Mouse (Mus musculus) liver, embryonic 15.5 days (tissue): ENCODE measurements around the gene Prkacb. TPM values are rescaled to one million over a fixed set of nuclear protein-coding genes. Genes with fewer than 3 reads are reported as not detected.

Experiments
- ATAC-seq: fragments of 200-750 bp; cut with Nextera tagmentation; 2 replicates; pipeline ENCODE4 v1.8.0; 2017; ENCODE audit warnings: moderate number of reproducible peaks, mild to moderate bottlenecking, moderate library complexity; ENCODE audit not compliant: insufficient read depth
- H3K27ac ChIP-seq: fragments of 300-500 bp; sonication (generic); replicated peaks from 2 replicates; pipeline ENCODE4 v1.5.1; 2015; ENCODE audit warnings: mild to moderate bottlenecking, inconsistent platforms
- H3K27me3 ChIP-seq: fragments of 300-500 bp; sonication (generic); 2 replicates; pipeline ENCODE4 v1.6.1; 2015; ENCODE audit warnings: mild to moderate bottlenecking, inconsistent platforms
- H3K36me3 ChIP-seq: fragments of 300-500 bp; sonication (generic); replicated peaks from 2 replicates; pipeline ENCODE4 v1.6.1; 2015; ENCODE audit warnings: moderate library complexity, mild to moderate bottlenecking, inconsistent platforms
- H3K4me1 ChIP-seq: fragments of 300-500 bp; sonication (generic); replicated peaks from 2 replicates; pipeline ENCODE4 v1.6.1; 2015; ENCODE audit warnings: inconsistent platforms
- H3K4me2 ChIP-seq: fragments of 300-500 bp; sonication (generic); 2 replicates; pipeline ENCODE4 v1.6.1; 2015; ENCODE audit warnings: moderate library complexity, mild to moderate bottlenecking, inconsistent platforms
- H3K4me3 ChIP-seq: fragments of 300-500 bp; sonication (generic); replicated peaks from 2 replicates; pipeline ENCODE4 v1.5.1; 2015; ENCODE audit warnings: mild to moderate bottlenecking, inconsistent platforms
- H3K9ac ChIP-seq: fragments of 300-500 bp; sonication (generic); 2 replicates; pipeline ENCODE4 v1.6.1; 2015; ENCODE audit warnings: moderate library complexity, mild to moderate bottlenecking, inconsistent platforms
- H3K9me3 ChIP-seq: fragments of 300-500 bp; sonication (generic); replicated peaks from 2 replicates; pipeline ENCODE4 v1.6.1; 2016; ENCODE audit warnings: inconsistent platforms
- WGBS: fragments of 180-500 bp; shearing (Covaris S2); methylation state at CpG from one replicate; pipeline ENCODE4 v1.1.7; 2015; ENCODE audit warnings: mixed read lengths; ENCODE audit not compliant: insufficient replicate concordance; 5-methylcytosine and 5-hydroxymethylcytosine counted together
- polyA plus RNA-seq: library from polyadenylated mRNA; unstranded; fragments of >200 nt; fragmentation: Nextera tagmentation; extraction: Ambion mirVana; gene quantifications from 2 replicates; pipeline ENCODE4 v1.2.1, GENCODE M21; 2015

Prkacb gene
- polyA plus RNA-seq, 1 experiment from 2014 or later = 13.0 TPM

GRCm38 (mm10) chr3:146813624-146814023, 834 bp upstream of the Prkacb start:
- Histone ChIP-seq H3K4me3 (peak overlapping the region; percentile 83), H3K4me2 (peak overlapping the region; percentile 90), H3K36me3 (no peaks in the 10 kb centered on the region), H3K9ac (no peak overlapping the region), H3K27me3 (peaks cover 4% of the 10 kb centered on the region; the same call in 1 of the 2 replicates), H3K4me1 (peaks cover 17% of the 10 kb centered on the region), H3K9me3 (no peaks in the 10 kb centered on the region), H3K27ac (no peak overlapping the region)
- ATAC-seq = no peak
- 49% methylated on average over 7 of the region's 7 CpGs for WGBS

DNA sequence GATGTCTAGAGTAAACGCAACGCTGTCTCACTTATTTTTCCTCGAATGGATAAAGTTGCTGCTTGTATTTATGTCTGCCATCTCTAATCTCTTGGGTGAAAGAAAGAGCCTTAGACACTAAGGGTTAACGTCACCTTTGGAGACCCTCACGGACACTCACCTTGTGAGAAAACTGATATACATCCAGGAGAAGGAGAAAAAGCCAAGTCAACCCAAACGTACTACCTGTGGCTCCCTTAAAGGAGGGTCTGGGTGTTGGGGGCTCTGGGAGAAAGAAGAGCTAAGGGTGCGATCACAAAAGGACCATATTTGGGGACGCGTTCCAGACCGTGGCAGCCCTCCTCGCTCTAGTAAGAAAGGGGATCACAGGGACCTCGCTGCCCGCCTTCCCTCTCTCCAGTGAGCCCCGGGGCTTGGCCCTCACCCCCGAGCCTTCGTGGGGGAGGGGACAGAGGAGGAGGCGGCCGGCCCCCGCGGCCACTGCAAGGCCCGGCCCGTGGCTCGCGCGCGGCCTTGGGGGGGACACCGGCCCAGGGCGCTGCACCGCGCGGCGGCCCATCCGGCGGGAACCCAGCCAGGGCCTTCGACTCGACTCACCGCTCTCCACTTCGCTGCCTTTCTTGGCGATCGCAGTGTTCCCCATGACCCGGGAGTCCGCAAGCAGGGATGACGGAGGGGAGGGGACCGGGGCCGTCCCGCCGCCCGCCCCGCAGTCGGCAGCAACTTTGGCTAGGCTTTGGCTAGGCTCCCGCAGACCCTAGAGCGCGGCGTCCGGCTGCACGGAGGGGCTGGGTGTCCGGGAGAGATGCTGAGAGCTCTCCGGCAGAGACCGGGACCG, 530 bp downstream of the Prkacb start:
- Histone ChIP-seq H3K4me1 (peaks cover 17% of the 10 kb centered on the region), H3K36me3 (no peaks in the 10 kb centered on the region), H3K9ac (peak overlapping the region; percentile 74), H3K9me3 (no peaks in the 10 kb centered on the region), H3K27me3 (peaks cover 4% of the 10 kb centered on the region; the same call in 1 of the 2 replicates), H3K4me2 (peak overlapping the region; percentile 90), H3K4me3 (peak overlapping the region; percentile 83), H3K27ac (peak overlapping the region; percentile 65; the same call in 1 of the 2 replicates)
- 1% methylated on average over 60 of the region's 60 CpGs for WGBS
- peak; percentile 65 for ATAC-seq

DNA sequence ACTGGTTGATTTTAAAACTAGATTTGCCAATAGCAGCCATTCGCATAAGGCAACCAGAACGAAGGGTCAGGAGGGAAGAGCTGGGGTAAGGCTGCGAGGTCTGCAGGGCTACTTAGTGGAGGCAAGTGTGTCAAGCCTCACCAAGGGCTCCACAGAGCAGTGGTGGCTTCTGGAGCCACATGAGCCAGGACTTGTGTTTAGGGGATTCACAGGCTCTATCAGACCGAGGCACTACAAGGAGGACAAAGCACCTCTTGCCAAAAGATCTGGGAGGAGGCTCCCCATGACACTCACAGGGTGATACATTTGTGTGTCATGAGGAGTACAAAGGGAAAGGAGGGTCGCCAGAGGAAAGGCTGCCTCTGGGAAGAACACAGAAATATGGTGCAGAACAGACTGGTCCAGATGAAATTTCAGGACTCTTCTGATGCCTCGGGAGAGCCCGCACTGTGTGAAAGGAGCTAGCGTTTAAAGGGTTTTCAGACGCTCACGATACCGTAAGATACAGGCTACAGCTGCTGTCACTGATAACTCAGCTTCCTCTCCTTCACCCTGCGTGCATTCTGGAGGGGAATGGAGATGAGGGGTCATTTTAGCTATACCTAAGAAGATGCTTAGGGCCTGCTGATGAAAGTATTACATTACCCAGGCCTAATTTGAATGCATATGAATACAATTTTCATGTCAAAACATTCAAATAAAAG, 19.1 kb downstream of the Prkacb start:
- peak; percentile 85 for ATAC-seq
- 42% methylated on average over 12 of the region's 12 CpGs for WGBS
- Histone ChIP-seq H3K9ac (peak overlapping the region; percentile 35; the same call in 1 of the 2 replicates), H3K4me3 (no peak overlapping the region), H3K4me2 (peak overlapping the region; percentile 47), H3K27ac (no peak overlapping the region), H3K9me3 (no peaks in the 10 kb centered on the region), H3K4me1 (peaks cover 11% of the 10 kb centered on the region), H3K27me3 (no peaks in the 10 kb centered on the region), H3K36me3 (no peaks in the 10 kb centered on the region)

DNA sequence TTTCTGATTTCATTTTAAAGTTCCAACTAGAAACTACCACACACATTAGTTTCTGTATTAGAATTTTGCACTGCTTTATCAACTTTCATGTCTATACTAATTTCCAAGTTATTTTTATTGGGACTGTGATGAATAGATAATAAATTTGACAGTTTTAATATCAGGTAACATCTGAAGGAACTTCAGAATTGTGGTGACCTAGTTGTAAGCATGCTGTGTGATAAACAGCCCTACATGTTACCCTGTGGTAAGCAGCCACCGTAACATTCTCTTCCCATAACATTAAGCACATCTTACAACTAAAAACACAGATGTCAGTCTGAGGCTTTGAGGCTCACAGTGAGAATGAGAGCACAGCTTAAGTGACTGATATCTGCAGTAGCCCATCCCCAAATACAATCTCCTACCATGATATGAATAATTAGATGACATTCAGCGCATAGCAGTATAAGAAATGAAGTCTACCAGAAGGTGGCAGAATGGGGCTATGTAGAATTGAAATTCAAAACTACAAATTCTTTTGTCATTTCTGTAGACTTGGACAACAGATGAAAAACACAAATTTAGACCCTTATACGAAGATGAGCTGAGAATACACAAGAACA, 20.5 kb downstream of the Prkacb start:
- Histone ChIP-seq H3K4me1 (peaks cover 15% of the 10 kb centered on the region), H3K9ac (no peak overlapping the region), H3K27ac (no peak overlapping the region), H3K36me3 (no peaks in the 10 kb centered on the region), H3K4me3 (no peak overlapping the region), H3K27me3 (no peaks in the 10 kb centered on the region), H3K9me3 (no peaks in the 10 kb centered on the region), H3K4me2 (no peak overlapping the region)
- ATAC-seq = no peak
- WGBS = 48% methylated on average over 3 of the region's 3 CpGs

DNA sequence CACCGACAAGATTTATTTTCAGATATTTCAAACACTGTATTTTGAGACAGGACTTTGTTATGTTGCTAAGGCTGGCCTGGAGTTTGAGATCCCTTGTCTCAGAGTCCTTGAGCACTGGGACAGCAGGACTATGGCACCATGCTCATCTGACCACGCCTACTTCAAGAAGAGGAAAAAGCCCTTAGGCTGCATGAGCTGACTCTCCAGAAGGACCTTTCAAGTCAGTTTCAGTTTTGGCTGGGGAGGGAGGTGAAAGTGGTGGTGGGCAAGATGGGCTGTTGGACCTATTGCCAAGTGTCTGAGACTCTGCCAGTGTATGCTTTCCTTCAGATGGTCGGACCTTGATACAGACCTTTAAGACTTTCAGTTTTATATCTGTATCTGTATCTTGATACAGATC, 28.6 kb downstream of the Prkacb start:
- ATAC-seq = no peak
- Histone ChIP-seq H3K4me1 (peaks cover 27% of the 10 kb centered on the region), H3K36me3 (no peaks in the 10 kb centered on the region), H3K9me3 (no peaks in the 10 kb centered on the region), H3K9ac (no peak overlapping the region), H3K27me3 (no peaks in the 10 kb centered on the region), H3K4me2 (no peak overlapping the region), H3K27ac (no peak overlapping the region), H3K4me3 (no peak overlapping the region)
- WGBS = 54% methylated on average over 3 of the region's 3 CpGs

DNA sequence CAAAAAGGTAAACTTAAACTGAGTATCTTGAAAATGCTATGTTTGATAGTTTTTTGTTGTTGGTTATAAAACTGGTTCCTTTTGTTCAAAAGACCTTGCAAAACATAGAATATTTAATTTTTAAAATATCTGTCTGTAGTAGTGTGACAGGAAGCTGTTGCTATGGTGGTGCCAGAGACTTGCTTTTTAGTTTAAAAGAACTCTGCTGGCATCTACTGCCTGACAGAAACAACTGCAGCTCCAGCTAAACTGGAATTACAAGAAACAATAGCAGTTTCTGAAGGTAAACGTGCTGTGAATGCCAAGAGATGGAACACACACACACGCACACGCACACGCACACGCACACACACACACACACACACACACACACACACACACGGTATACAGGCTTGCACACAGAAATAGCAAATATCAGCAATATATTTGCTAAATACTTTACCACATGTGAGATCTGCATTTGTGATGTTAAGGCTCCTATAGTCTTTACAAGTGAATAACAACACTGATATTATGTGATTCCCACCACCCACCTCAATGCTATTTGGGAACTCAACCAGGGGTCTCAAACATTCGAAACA, 29.1 kb downstream of the Prkacb start:
- no peak overlapping the region for H3K9ac ChIP-seq
- no peaks in the 10 kb centered on the region for H3K36me3 ChIP-seq
- H3K9me3 ChIP-seq = no peaks in the 10 kb centered on the region
- no peak overlapping the region for H3K4me3 ChIP-seq
- H3K4me2 ChIP-seq = no peak overlapping the region
- H3K4me1 ChIP-seq = peaks cover 30% of the 10 kb centered on the region
- H3K27ac ChIP-seq = no peak overlapping the region
- 64% methylated on average over 7 of the region's 7 CpGs for WGBS
- no peak for ATAC-seq
- H3K27me3 ChIP-seq = no peaks in the 10 kb centered on the region

- no peak overlapping the region for H3K9ac ChIP-seq
- no peak overlapping the region for H3K4me3 ChIP-seq
- no peaks in the 10 kb centered on the region for H3K27me3 ChIP-seq
- no peak overlapping the region for H3K27ac ChIP-seq
- H3K36me3 ChIP-seq = no peaks in the 10 kb centered on the region
- H3K9me3 ChIP-seq = no peaks in the 10 kb centered on the region
- peaks cover 35% of the 10 kb centered on the region for H3K4me1 ChIP-seq
- 36% methylated on average over 6 of the region's 6 CpGs for WGBS
- no peak overlapping the region for H3K4me2 ChIP-seq
- no peak for ATAC-seq
These were observed 30.2 kb downstream of the Prkacb start for GRCm38 (mm10) chr3:146782548-146782947.

GRCm38 (mm10) chr3:146781131-146781530, 31.7 kb downstream of the Prkacb start:
- no peak for ATAC-seq
- Histone ChIP-seq H3K27me3 (no peaks in the 10 kb centered on the region), H3K9me3 (no peaks in the 10 kb centered on the region), H3K27ac (peak overlapping the region; percentile 58; the same call in 1 of the 2 replicates), H3K4me1 (peaks cover 33% of the 10 kb centered on the region), H3K36me3 (no peaks in the 10 kb centered on the region), H3K4me3 (peak overlapping the region; percentile 31; the same call in 1 of the 2 replicates), H3K4me2 (peak overlapping the region; percentile 54), H3K9ac (no peak overlapping the region)
- 7% methylated on average over 11 of the region's 11 CpGs for WGBS

GRCm38 (mm10) chr3:146780241-146780640, 32.5 kb downstream of the Prkacb start:
- peaks cover 33% of the 10 kb centered on the region for H3K4me1 ChIP-seq

GRCm38 (mm10) chr3:146778913-146779312, 33.9 kb downstream of the Prkacb start:
- 59% methylated on average over 8 of the region's 8 CpGs for WGBS
- H3K36me3 ChIP-seq = no peaks in the 10 kb centered on the region
- no peaks in the 10 kb centered on the region for H3K9me3 ChIP-seq
- no peaks in the 10 kb centered on the region for H3K27me3 ChIP-seq
- no peak overlapping the region for H3K9ac ChIP-seq
- H3K27ac ChIP-seq = no peak overlapping the region
- peaks cover 28% of the 10 kb centered on the region for H3K4me1 ChIP-seq
- no peak overlapping the region for H3K4me3 ChIP-seq
- H3K4me2 ChIP-seq = no peak overlapping the region
- ATAC-seq = no peak

More at GRCm38 (mm10) chr3:146780241-146780640, 32.5 kb downstream of the Prkacb start:
- Histone ChIP-seq H3K27me3 (no peaks in the 10 kb centered on the region), H3K9ac (no peak overlapping the region), H3K4me2 (no peak overlapping the region), H3K4me3 (no peak overlapping the region), H3K9me3 (no peaks in the 10 kb centered on the region), H3K27ac (no peak overlapping the region), H3K36me3 (no peaks in the 10 kb centered on the region)
- no peak for ATAC-seq
- WGBS = 66% methylated on average over 3 of the region's 3 CpGs

GRCm38 (mm10) chr3:146778451-146778850, 34.3 kb downstream of the Prkacb start:
- 65% methylated on average over 2 of the region's 2 CpGs for WGBS
- Histone ChIP-seq H3K4me3 (no peak overlapping the region), H3K9ac (no peak overlapping the region), H3K36me3 (no peaks in the 10 kb centered on the region), H3K4me2 (no peak overlapping the region), H3K27me3 (no peaks in the 10 kb centered on the region), H3K4me1 (peaks cover 27% of the 10 kb centered on the region), H3K27ac (no peak overlapping the region), H3K9me3 (no peaks in the 10 kb centered on the region)
- no peak for ATAC-seq
